Comparison of ENCODE assay signal across 11 mouse cellular contexts in genomic region chr5:114365043-114365752, GRCm38 (mm10). TPM values are rescaled to one million over a fixed set of nuclear protein-coding genes. Genes with fewer than 3 reads are reported as not detected.
A peak's percentile ranks its signal among the peaks of the same experiment; 100 is the strongest.
DNase-seq lines count a peak whose midpoint lies in the region; ATAC-seq and TF ChIP-seq lines count a peak whose summit lies in the region.
"Had no signal": no experiment of that assay in that cellular context is flagged by ENCODE, and none has a peak within 500 bp of the region (broad histone marks: within the 10 kb centered on the region; RNA-seq: fewer than 3 reads in every experiment).

No protein-coding gene starts in this region.

- no peak overlapping the region for H3K4me2 ChIP-seq in kidney, embryonic 15.5 days
- H3K4me2 ChIP-seq: hindbrain, embryonic 14.5 days had no signal

- H3K4me1 ChIP-seq in kidney, embryonic 15.5 days: peaks cover 33% of the 10 kb centered on the region
- H3K4me1 ChIP-seq in bone marrow, adult 2 months (ENCODE audit: control insufficient read depth, insufficient read depth, low read length): no peaks in the 10 kb centered on the region; the same call in 1 of the 2 replicates

- peaks cover 97% of the 10 kb centered on the region for H3K36me3 ChIP-seq in kidney, embryonic 15.5 days

- ATAC-seq in kidney, embryonic 15.5 days (replicated peaks; ENCODE audit: low FRiP score): no peak

- DNase-seq in kidney, adult 8-10 months: no peak
- peak; percentile 59 to 67 for DNase-seq in kidney, postnatal 25 days
- DNase-seq in ovary, postnatal 36 days (ENCODE audit: low spot score): peak; percentile 83
- no peak for DNase-seq in gastrocnemius, adult 8-10 months (ENCODE audit: low spot score in 2 of 2)
- no peak for DNase-seq in gastrocnemius, postnatal 25 days
- no peak for DNase-seq in embryo, embryonic 10.5 days (ENCODE audit: low spot score)
- DNase-seq: liver had no signal

- H3K9me3 ChIP-seq in kidney, embryonic 15.5 days (replicated peaks): no peaks in the 10 kb centered on the region

- H3K27me3 ChIP-seq in kidney, embryonic 15.5 days: no peaks in the 10 kb centered on the region

- peak overlapping the region; percentile 17; the same call in 1 of the 2 replicates for H3K9ac ChIP-seq in kidney, embryonic 15.5 days
- H3K9ac ChIP-seq: hindbrain, embryonic 14.5 days had no signal

- H3K27ac ChIP-seq in kidney, embryonic 15.5 days: peak overlapping the region; percentile 18; the same call in 1 of the 2 replicates
- peak overlapping the region; percentile 22 for H3K27ac ChIP-seq in bone marrow, adult 2 months (ENCODE audit: control insufficient read depth, insufficient read depth, low read depth, low read length, poor library complexity)
- H3K27ac ChIP-seq: hindbrain, embryonic 14.5 days had no signal

- H3K4me3 ChIP-seq in kidney, embryonic 15.5 days (replicated peaks): no peak overlapping the region
- H3K4me3 ChIP-seq in bone marrow, adult 2 months (replicated peaks; ENCODE audit: control insufficient read depth, low read depth, low read length): no peak overlapping the region
- H3K4me3 ChIP-seq: erythroblast, embryonic 14.5 days had no signal

- TF ChIP-seq POLR2A in bone marrow, adult 2 months (IDR thresholded peaks at IDR 0.05; ENCODE audit: borderline replicate concordance, control insufficient read depth, low read depth, low read length): no peak

- TF ChIP-seq CTCF in bone marrow, adult 2 months (IDR thresholded peaks at IDR 0.05; ENCODE audit: control insufficient read depth, insufficient read depth, low read length): no peak

- WGBS in kidney, embryonic 15.5 days: 80% methylated on average over 23 of the region's 23 CpGs
- WGBS in bone marrow, adult 2 months: 29% methylated on average over 23 of the region's 23 CpGs

RNA-seq across cellular contexts. Expression of gene Kctd10, which starts 15.1 kb away (rescaled TPM):
- polyA plus RNA-seq in kidney, embryonic 15.5 days (2015; fragmentation: Nextera tagmentation; extraction: Ambion mirVana): 93.4 and 101 TPM in 2 replicates
- polyA plus RNA-seq in bone marrow, adult 2 months (2011; ENCODE audit: insufficient read depth, insufficient read length, low replicate concordance, missing spikeins): 17.4 and 29.7 TPM in 2 replicates
- 10 to 100 TPM; 10.2 to 16.6 (median 14.2) TPM for total RNA-seq in gastrocnemius, adult 8-10 months (2022)
- total RNA-seq in gastrocnemius, postnatal 25 days (2021): 10 to 100 TPM; 18.7 to 23.6 TPM

RNA-seq across cellular contexts. Expression of gene Ube3b, which starts 15.2 kb away (rescaled TPM):
- 40.6 and 43.8 TPM in 2 replicates for polyA plus RNA-seq in kidney, embryonic 15.5 days (2015; fragmentation: Nextera tagmentation; extraction: Ambion mirVana)
- polyA plus RNA-seq in bone marrow, adult 2 months (2011; ENCODE audit: insufficient read depth, insufficient read length, low replicate concordance, missing spikeins): 27.8 and 51.0 TPM in 2 replicates
- total RNA-seq in gastrocnemius, adult 8-10 months (2022): 100 to 1,000 TPM; 129 to 147 (median 134) TPM
- 100 to 1,000 TPM; 103 to 107 TPM for total RNA-seq in gastrocnemius, postnatal 25 days (2021)

Comparison
In these comparisons a context has a peak if more than half of its experiments do, and no peak if none do; other contexts are left out.
1. DNase-seq: peak in kidney, postnatal 25 days (2 of 2) and ovary, postnatal 36 days (single experiment); none in kidney, adult 8-10 months (0 of 2), gastrocnemius, adult 8-10 months (0 of 2), gastrocnemius, postnatal 25 days (single experiment) and embryo, embryonic 10.5 days (single experiment).